Mouse (Mus musculus) liver, embryonic 14.5 days (tissue): ENCODE results near the gene Cyp2s1.

Source experiments
- CTCF ChIP-seq: IDR thresholded peaks from 2 replicates; pipeline ENCODE4 v1.5.1; 2016; ENCODE audit warnings: antibody characterized with exemption, low read depth, control low read depth
- EP300 ChIP-seq: IDR thresholded peaks from 2 replicates; pipeline ENCODE4 v1.6.1; 2016; ENCODE audit warnings: antibody characterized with exemption, low read depth

- no peak for TF ChIP-seq CTCF
- TF ChIP-seq EP300: no peak
Observed at GRCm38 (mm10) chr7:25784808-25785207, 31.9 kb downstream of the Cyp2s1 start.
